Mouse (Mus musculus) spleen, adult 18-20 months (tissue): ENCODE measurements around the gene Kif24.

Experiments
- DNase-seq, 2 experiments: peaks; one replicate each; pipeline ENCODE4 v3.0.0; 2022; ENCODE audit warnings: mixed read lengths in 2 of 2

Kif24 gene

DNA sequence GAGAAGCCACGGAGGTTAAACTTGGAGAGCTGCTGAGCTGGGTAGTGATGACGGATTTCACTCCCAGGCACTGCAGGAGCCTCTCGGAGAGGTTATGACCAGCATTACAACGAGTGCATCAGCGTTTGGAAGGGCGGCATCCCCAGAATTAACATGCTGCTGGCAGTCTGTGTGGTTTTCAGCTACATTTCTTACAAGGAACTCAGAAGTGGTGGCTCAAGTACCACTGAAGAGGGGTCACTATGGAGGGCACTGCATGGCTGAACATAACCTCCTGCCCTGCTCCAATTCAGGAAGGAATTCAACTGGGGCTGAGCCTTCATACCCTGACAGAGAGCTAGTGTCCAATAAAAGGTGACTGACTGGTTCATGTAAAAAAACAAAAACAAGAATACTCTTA lies 66.3 kb downstream of the Kif24 start:
- no peak for DNase-seq

- no peak for DNase-seq
Observed at GRCm38 (mm10) chr4:41394651-41395050, 70.0 kb downstream of the Kif24 start.

GRCm38 (mm10) chr4:41391015-41391414 lies 73.7 kb downstream of the Kif24 start:
- no peak for DNase-seq

DNA sequence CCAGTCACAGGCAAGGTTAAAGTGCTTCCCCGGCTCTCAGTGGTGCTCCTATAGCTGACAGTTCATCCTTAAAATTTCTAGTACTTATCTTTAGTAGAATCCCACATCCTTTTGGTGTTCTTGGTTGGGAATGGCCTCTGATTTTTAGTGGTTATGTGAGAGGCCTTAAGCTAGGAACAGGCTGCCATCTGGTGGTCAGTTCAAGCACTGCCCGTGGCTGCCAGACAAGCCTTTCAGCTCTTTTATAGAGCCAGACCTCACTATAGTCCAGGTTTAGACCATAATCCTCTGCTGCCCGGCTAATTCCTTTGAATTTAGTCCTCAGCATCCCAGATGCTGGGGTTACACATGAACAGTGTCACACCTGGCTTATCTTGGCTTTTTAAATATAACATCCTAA lies 74.6 kb downstream of the Kif24 start:
- DNase-seq = peak; percentile 50 to 76

DNA sequence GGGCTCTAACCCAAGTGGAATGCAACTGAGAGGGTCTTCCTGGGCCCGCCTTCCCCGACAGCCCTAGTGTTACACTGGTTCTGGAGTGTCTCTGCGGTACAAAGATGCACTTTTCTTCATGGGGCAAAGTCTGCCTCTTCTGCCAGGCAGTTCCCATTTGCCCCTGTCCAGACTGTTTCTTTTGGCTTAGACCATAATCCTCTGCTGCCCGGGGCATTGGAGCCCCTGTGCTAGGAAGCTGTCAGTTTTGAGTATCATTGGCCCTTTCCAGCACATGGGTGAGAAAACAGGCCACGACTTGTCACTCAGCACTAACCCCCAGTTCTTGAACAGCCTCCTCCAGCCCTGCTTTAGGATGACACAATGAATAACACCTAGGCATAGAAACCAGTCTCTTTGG lies 75.4 kb downstream of the Kif24 start:
- DNase-seq = no peak

GRCm38 (mm10) chr4:41388616-41389015 lies 76.1 kb downstream of the Kif24 start:
- no peak for DNase-seq

GRCm38 (mm10) chr4:41387755-41388469 lies 76.8 kb downstream of the Kif24 start:
- DNase-seq = no peak

DNA sequence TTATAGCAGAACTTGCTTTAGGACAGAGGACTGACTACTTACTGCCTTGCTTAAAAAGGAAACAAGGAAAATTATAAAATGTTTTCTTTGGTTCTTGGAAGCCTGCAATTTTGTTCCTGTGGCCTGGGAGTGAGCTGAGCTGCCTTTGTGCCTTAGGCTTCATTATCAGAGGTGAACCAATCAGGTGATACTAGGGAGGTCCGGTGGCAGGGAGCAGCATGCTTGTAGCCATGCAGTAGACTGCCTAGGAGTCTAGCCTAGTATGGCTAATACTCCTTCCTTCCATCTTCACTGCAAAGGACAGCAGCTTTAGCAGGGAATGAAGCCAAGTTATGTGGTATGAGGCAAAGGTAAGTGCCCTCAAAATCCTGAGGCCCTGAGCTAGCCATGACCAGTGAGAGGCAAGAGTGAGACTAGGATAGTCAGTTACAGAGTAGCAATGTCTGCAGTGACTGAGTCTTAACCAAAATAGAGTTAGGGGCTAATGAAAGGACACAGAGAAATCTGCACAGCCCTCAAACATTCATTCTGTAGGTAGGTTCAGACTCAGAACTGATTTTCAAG lies 78.2 kb downstream of the Kif24 start:
- DNase-seq = no peak

- no peak for DNase-seq
Observed at GRCm38 (mm10) chr4:41381213-41381950, 83.3 kb downstream of the Kif24 start.

- no peak for DNase-seq
Observed at GRCm38 (mm10) chr4:41377567-41377966, 87.1 kb downstream of the Kif24 start.

DNA sequence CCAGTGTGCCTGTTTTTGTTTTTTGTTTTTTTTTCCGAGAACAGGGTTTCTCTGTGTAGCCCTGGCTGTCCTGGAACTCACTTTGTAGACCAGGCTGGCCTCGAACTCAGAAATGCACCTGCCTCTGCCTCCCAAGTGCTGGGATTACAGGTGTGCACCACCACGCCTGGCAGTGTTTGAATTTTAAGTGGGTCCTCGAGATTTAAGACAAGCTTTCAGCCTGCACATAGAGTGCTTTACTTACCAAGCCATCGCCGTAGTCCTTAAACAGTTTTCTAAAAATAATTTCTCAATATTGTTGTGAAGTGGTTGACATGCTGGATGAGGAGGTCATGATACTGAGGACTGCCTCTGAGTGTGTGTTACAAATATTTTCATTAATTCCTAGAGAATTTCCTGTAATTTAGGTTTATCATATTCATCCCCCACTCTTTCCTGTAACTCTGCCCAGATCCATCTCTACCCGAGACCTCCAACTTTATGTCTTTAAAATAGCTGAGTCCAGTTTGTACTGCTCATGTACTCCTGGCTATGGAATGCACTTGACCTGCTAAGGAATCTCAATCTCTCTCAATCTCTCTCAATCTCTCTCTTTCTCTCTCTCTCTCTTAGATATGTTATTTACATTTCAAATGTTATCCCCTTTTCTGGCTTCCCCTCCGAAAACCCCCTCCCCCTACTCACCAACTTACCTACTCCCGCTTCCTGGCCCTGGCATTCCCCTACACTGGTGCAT lies 94.8 kb downstream of the Kif24 start:
- no peak for DNase-seq

GRCm38 (mm10) chr4:41368198-41368597 lies 96.5 kb downstream of the Kif24 start:
- DNase-seq = no peak

DNA sequence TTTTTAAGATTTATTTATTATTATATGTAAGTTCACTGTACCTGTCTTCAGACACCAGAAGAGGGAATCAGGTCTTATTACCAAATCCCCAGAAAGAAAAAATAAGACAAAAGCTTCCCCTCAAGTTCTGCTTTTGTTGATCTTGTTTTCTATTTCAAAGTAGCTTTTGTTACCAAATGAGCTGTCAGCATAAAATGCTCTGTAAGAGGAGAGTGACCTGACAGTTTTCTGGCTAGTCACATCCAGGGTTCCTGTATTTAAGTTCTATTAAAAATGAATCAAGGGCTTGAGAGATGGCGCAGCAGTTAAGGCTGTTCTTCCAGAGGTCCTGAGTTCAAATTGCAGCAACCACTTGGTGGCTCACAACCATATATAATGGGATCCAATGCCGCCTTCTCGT lies 103.6 kb downstream of the Kif24 start:
- DNase-seq = no peak

- DNase-seq = no peak
Observed at GRCm38 (mm10) chr4:41359358-41359757, 105.3 kb downstream of the Kif24 start.

DNA sequence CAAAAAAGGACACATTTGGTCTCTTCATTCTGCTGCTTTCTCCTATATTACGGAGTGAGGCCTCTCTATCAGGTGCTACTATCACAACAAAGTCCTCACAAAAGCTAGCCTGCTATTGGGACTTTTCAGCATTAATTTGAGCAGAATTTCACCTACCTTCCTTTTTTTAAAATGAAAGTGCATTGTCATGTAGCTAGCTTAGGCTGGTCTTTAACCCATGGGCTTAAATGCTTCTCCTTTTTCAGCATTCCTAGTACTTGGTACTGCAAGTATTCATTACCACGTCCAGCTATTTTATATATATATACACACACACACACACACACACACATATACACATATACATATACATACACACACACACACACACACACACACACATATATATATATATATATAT lies 106.0 kb downstream of the Kif24 start:
- DNase-seq = no peak

GRCm38 (mm10) chr4:41357154-41357553 lies 107.5 kb downstream of the Kif24 start:
- no peak for DNase-seq

DNA sequence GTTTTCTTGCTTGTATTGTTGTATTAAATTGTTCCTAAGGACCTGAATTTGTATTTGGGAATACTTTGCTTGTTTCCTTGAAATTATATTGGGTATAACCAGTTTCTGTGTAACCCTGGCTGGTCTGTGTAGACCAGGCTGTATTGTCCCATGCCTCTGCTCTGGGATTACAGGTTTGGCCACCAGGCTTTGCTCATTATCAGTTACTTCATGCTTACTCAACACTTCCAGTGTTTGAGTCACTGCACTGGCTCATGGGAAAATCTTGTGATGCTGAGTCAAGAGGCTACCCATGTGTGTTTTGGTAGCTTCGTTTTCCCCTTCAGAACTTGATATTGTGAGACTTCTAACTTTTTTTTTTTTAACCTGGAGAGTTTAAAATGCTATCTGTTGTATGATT lies 111.4 kb downstream of the Kif24 start:
- DNase-seq = no peak

DNA sequence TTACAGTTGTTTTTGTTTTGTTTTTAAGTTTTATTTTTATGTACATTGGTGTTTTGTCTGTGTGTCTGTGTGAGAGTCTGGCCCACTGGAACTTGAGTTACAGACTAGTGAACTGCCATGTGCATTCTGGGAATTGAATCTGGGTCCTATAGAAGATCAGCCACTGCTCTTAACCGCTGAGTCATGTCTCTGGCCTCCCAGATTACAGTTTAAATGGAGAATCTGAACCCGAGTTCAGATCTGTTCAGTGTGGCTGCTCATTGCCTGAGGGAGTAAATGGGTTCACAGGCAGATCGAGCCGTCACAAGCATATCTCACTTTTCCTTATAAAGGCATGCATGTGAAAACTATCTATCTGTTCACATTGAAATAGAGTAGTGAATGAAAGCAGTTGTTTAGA lies 111.9 kb downstream of the Kif24 start:
- DNase-seq = no peak

DNA sequence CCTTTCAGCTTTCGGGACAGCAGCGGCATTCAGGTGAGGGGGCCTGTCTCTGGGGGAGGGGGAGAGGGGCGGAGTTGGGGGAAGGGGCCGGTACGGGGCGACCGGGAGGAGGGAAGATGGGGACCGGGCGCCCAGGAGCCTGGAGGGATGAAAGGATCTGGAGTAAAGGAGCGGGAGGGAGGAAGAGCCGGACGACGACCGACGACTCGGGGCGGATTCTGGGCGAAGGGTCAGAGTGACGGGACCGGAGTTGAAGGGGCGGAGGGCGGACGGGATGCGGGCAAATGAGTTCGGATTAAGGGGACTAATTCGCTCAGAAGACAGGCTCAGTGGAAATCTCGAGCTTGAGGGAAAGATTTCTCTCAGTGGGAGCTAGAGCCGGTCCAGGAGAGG lies 115.5 kb downstream of the Kif24 start:
- DNase-seq = no peak

DNA sequence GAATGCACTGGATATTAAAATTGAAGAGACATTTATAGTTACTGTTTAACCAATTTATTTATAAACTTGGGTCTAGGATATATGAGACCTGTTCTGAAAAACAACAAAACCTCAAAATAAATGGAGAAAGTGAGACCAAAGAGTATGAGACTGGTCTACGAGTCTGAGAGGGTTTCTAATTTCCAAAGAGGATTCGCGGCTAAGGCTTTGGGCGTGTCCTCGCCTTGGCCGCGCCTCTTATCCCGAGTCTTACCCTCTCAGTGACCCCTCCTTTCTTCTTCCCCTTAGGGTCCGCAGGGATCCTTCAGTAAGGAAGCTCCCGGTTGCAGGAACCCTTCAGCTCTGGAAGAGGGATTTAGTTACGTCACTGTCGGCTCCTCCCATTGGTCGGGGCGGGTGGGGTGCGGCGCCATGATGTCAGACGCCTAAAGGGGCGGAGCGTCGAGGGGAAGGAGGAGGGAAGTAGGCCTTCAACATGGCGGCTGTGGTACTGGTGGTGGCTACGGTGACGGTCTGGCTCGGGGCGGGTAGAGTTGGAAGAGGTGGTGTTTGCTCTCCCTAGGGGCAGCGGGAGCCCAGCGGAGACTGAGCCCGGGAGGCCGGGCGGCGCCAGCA lies 116.0 kb downstream of the Kif24 start, which contains the start of gene Ubap1:
Gene Ubap1 (plus strand): TSS at position 413 of the 615 bp plus-strand sequence.
- DNase-seq = peak; percentile 83 to 88

DNA sequence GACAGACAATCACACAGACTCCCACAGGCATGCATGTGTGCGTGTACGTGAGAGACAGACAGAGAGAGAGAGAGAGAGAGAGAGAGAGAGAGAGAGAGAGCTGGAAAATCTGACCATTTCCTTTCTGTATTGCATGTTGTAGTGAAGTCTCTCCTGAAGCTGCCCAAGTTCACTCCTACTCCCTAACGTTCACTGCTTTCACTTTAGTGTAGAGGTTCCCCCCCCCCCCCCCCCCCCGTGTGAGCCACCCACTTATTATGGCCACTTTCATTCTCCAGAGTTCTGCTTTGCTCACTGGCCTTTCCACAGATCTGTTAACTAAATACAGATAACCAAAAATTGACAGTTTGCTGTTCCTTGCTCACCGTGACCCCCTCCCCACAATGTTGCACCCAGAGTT lies 116.8 kb downstream of the Kif24 start:
- DNase-seq = peak in 1 of 2 experiments; percentile 5

- no peak for DNase-seq
Observed at GRCm38 (mm10) chr4:41346011-41346410, 118.7 kb downstream of the Kif24 start.
